Mouse (Mus musculus) forebrain, embryonic 16.5 days (tissue): ENCODE data around the gene Olfr288. TPM values are rescaled to one million over a fixed set of nuclear protein-coding genes. Genes with fewer than 3 reads are reported as not detected.

Experiments
- ATAC-seq: fragments of 200-750 bp; cut with Nextera tagmentation; 2 replicates; pipeline ENCODE4 v1.8.0; 2017; ENCODE audit warnings: mild to moderate bottlenecking, moderate library complexity
- H3K27ac ChIP-seq: fragments of 300-500 bp; sonication (generic); 2 replicates; pipeline ENCODE4 v1.5.1; 2014; ENCODE audit warnings: low read length, control low read depth
- H3K27me3 ChIP-seq: fragments of 300-500 bp; sonication (generic); replicated peaks from 2 replicates; pipeline ENCODE4 v1.6.1; 2014; ENCODE audit warnings: low read length; ENCODE audit not compliant: control insufficient read depth, insufficient read depth
- H3K36me3 ChIP-seq: fragments of 300-500 bp; sonication (generic); 2 replicates; pipeline ENCODE4 v1.6.1; 2014; ENCODE audit not compliant: control insufficient read depth, insufficient read depth
- H3K4me1 ChIP-seq: fragments of 300-500 bp; sonication (generic); replicated peaks from 2 replicates; pipeline ENCODE4 v1.6.1; 2014; ENCODE audit warnings: low read length; ENCODE audit not compliant: control insufficient read depth, insufficient read depth
- H3K4me2 ChIP-seq: fragments of 300-500 bp; sonication (generic); 2 replicates; pipeline ENCODE4 v1.6.1; 2014; ENCODE audit warnings: mild to moderate bottlenecking, low read length, control low read depth
- H3K4me3 ChIP-seq: fragments of 300-500 bp; sonication (generic); replicated peaks from 2 replicates; pipeline ENCODE4 v1.5.1; 2014; ENCODE audit warnings: mild to moderate bottlenecking, low read length, control low read depth
- H3K9ac ChIP-seq: fragments of 300-500 bp; sonication (generic); replicated peaks from 2 replicates; pipeline ENCODE4 v1.6.1; 2014; ENCODE audit warnings: low read depth, low read length, control low read depth
- H3K9me3 ChIP-seq: fragments of 300-500 bp; sonication (generic); 2 replicates; pipeline ENCODE4 v1.6.1; 2016; ENCODE audit warnings: low read length; ENCODE audit not compliant: control insufficient read depth
- WGBS: fragments of 180-500 bp; shearing (Covaris S2); extraction: QIAGEN DNeasy Blood & Tissue Kit; methylation state at CpG from one replicate; pipeline ENCODE4 v1.1.7; 2014; 5-methylcytosine and 5-hydroxymethylcytosine counted together
- polyA plus RNA-seq: library from polyadenylated mRNA; unstranded; fragments of >200 nt; fragmentation: Nextera tagmentation; extraction: Ambion mirVana; gene quantifications from 2 replicates; pipeline ENCODE4 v1.2.1, GENCODE M21; 2015

Gene Olfr288
- polyA plus RNA-seq, result not detected in 2 replicates

DNA sequence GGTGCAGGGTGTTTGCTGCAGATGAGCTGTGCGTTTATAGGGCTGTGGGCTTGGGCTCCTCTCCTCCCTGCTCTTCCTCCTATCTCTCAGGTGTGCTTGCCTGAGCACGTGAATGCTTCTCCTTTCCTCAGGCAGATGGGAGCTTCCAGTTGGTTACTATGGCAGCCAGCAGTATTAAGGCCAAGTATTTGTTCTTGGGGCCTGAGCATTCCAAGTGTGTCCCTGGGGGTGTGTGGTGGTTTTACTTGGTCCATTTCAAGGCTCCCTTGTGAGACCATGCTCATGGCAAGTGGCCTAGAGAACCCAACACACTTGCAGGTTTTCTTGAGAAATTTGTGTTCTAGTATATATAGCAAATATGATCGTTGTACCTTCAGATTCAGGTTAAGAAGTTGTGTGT lies at the start of gene Olfr288:
Gene Olfr288 (minus strand): TSS at position 101 of the 400 bp plus-strand sequence.
- no peak within 1 kb of the TSS for H3K9ac ChIP-seq
- no peak for ATAC-seq
- no peak within 1 kb of the TSS for H3K27ac ChIP-seq
- H3K27me3 ChIP-seq, result no peaks in the 10 kb centered on the region
- H3K4me3 ChIP-seq, result no peak within 1 kb of the TSS
- no peaks in the 10 kb centered on the region for H3K36me3 ChIP-seq
- H3K4me1 ChIP-seq, result no peaks in the 10 kb centered on the region
- H3K4me2 ChIP-seq, result no peak within 1 kb of the TSS
- WGBS, result 69% methylated on average over 3 of the region's 3 CpGs
- H3K9me3 ChIP-seq, result no peaks in the 10 kb centered on the region

- no peaks in the 10 kb centered on the region for H3K9me3 ChIP-seq
- no peak overlapping the region for H3K9ac ChIP-seq
- H3K36me3 ChIP-seq, result no peaks in the 10 kb centered on the region
- H3K4me1 ChIP-seq, result no peaks in the 10 kb centered on the region
- no peak overlapping the region for H3K27ac ChIP-seq
- H3K4me2 ChIP-seq, result no peak overlapping the region
- no peak for ATAC-seq
- H3K4me3 ChIP-seq, result no peak overlapping the region
- no peaks in the 10 kb centered on the region; the same call in 1 of the 2 replicates for H3K27me3 ChIP-seq
- WGBS, result 87% methylated on average over 4 of the region's 4 CpGs
These were observed 40.1 kb upstream of the Olfr288 start for GRCm38 (mm10) chr15:98235442-98235841.

DNA sequence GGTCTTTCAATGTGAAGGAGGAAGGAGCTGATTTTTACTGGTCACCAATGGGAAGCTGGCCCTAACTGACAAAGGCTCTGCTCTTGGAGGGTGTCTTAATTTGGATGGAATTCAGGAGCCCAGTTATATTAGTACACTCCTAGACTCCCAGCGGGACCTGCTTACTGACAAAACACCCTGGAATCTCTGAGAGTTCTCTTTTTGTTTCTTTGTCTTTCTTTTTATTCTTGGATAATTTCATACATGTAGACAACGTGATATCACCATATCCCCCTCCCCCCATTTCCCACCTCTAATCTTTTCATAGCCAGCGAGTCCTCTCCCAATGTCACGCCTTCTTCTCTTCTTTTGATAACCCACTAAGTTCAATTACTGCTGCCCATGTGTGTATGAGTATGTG lies 39.0 kb upstream of the Olfr288 start, which contains the start of gene Olfr286:
Gene Olfr286 (minus strand): TSS at position 101 of the 400 bp plus-strand sequence.
- no peak within 1 kb of the TSS for H3K4me3 ChIP-seq
- ATAC-seq, result no peak
- no peaks in the 10 kb centered on the region for H3K4me1 ChIP-seq
- no peak within 1 kb of the TSS for H3K27ac ChIP-seq
- no peaks in the 10 kb centered on the region for H3K9me3 ChIP-seq
- no peak within 1 kb of the TSS for H3K9ac ChIP-seq
- 85% methylated on average over 4 of the region's 4 CpGs for WGBS
- H3K4me2 ChIP-seq, result no peak within 1 kb of the TSS
- H3K27me3 ChIP-seq, result no peaks in the 10 kb centered on the region; the same call in 1 of the 2 replicates
- no peaks in the 10 kb centered on the region for H3K36me3 ChIP-seq

DNA sequence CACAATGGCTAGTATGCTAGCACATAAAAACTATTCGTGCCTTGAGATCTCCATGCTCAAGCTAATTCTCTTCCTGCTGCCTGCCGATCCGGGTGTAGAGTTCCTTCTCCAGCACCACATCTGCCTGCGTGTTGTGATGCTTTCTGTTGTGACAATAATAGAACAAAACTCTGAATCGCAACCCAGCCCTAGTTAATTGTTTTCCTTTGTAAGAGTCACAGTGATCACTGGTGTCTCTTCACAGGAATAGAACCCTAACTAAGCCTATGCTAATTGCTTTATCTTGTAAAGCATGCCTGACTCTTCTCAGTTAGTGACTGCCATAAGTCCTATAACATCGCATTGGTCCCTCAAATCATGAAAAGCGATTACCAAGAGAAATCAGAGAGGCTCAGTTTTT lies 30.8 kb upstream of the Olfr288 start:
- no peak for ATAC-seq
- Histone ChIP-seq H3K36me3 (no peaks in the 10 kb centered on the region), H3K27me3 (no peaks in the 10 kb centered on the region), H3K9me3 (no peaks in the 10 kb centered on the region), H3K27ac (no peak overlapping the region), H3K4me1 (no peaks in the 10 kb centered on the region), H3K9ac (no peak overlapping the region), H3K4me2 (no peak overlapping the region), H3K4me3 (no peak overlapping the region)
- WGBS, result 68% methylated on average over 7 of the region's 7 CpGs

GRCm38 (mm10) chr15:98225610-98226009 lies 30.3 kb upstream of the Olfr288 start:
- Histone ChIP-seq H3K4me2 (no peak overlapping the region), H3K36me3 (no peaks in the 10 kb centered on the region), H3K9ac (no peak overlapping the region), H3K4me3 (no peak overlapping the region), H3K27ac (no peak overlapping the region), H3K9me3 (no peaks in the 10 kb centered on the region), H3K4me1 (no peaks in the 10 kb centered on the region), H3K27me3 (no peaks in the 10 kb centered on the region)
- WGBS, result 40% methylated on average over 16 of the region's 16 CpGs
- no peak for ATAC-seq

GRCm38 (mm10) chr15:98222377-98222776 lies 27.0 kb upstream of the Olfr288 start:
- H3K4me2 ChIP-seq, result no peak overlapping the region
- ATAC-seq, result no peak
- H3K9ac ChIP-seq, result no peak overlapping the region
- no peaks in the 10 kb centered on the region for H3K9me3 ChIP-seq
- H3K4me3 ChIP-seq, result no peak overlapping the region
- H3K4me1 ChIP-seq, result no peaks in the 10 kb centered on the region
- no peaks in the 10 kb centered on the region for H3K36me3 ChIP-seq
- no peak overlapping the region for H3K27ac ChIP-seq
- no peaks in the 10 kb centered on the region for H3K27me3 ChIP-seq

- 69% methylated on average over 4 of the region's 4 CpGs for WGBS
- no peak within 1 kb of the TSS for H3K4me2 ChIP-seq
- H3K4me3 ChIP-seq, result no peak within 1 kb of the TSS
- no peak within 1 kb of the TSS for H3K27ac ChIP-seq
- H3K4me1 ChIP-seq, result no peaks in the 10 kb centered on the region
- no peaks in the 10 kb centered on the region for H3K27me3 ChIP-seq
- no peaks in the 10 kb centered on the region for H3K9me3 ChIP-seq
- no peak for ATAC-seq
- no peak within 1 kb of the TSS for H3K9ac ChIP-seq
- H3K36me3 ChIP-seq, result no peaks in the 10 kb centered on the region
These were observed 25.5 kb upstream of the Olfr288 start, which contains the start of the genes Gm44579 and Olfr287 for GRCm38 (mm10) chr15:98220877-98221276. TSS of gene Gm44579 (minus strand) at chr15:98220977. TSS of gene Olfr287 (minus strand) at chr15:98221056.

DNA sequence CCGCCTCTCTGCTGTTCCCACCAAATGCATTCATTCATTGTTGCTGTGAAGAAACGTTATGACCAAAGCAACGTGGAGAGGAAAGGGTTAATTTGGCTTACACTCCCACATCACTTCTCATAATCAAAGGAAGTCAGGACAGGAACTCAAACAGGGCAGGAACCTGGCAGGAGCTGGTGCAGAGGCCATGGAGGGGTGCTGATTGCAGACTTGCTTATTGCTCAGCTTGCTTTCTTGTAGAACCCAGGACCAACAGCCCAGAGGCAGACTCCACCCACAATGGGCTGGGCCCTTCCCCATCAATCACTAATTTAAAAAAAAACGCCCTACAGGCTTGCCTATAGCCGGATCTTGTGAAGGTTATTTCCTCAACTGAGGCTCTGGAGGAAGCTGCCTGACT lies 18.8 kb upstream of the Olfr288 start:
- no peaks in the 10 kb centered on the region for H3K27me3 ChIP-seq
- no peak overlapping the region for H3K4me2 ChIP-seq
- H3K36me3 ChIP-seq, result no peaks in the 10 kb centered on the region
- no peak for ATAC-seq
- H3K4me3 ChIP-seq, result no peak overlapping the region
- no peaks in the 10 kb centered on the region for H3K4me1 ChIP-seq
- H3K27ac ChIP-seq, result no peak overlapping the region
- H3K9ac ChIP-seq, result no peak overlapping the region
- 82% methylated on average over 5 of the region's 5 CpGs for WGBS
- no peaks in the 10 kb centered on the region for H3K9me3 ChIP-seq

- ATAC-seq, result no peak
- H3K4me1 ChIP-seq, result no peaks in the 10 kb centered on the region
- WGBS, result 77% methylated on average over 5 of the region's 5 CpGs
These were observed 18.1 kb upstream of the Olfr288 start for GRCm38 (mm10) chr15:98213336-98213870.

DNA sequence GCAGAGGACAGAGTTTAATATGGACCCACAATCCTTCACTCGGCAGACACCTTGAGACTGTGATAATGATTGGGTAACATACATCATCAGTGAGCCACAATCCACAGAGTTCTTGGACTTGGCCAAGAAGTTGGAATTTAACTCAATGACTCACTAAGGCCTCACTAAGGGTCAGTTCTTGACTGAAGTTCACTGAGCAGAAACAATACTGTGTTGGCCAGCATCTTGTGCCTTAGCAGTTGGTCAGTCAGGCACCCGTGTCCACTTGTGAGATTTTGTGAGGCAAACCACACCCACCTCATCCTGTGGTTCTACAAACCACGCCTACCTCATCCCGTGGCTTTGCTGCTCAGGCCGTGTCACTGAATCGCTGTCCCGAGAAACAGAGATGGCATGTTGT lies 14.3 kb upstream of the Olfr288 start:
- no peak overlapping the region for H3K4me2 ChIP-seq
- no peaks in the 10 kb centered on the region for H3K27me3 ChIP-seq
- no peak overlapping the region for H3K9ac ChIP-seq
- H3K4me3 ChIP-seq, result no peak overlapping the region
- no peak overlapping the region for H3K27ac ChIP-seq
- 89% methylated on average over 7 of the region's 7 CpGs for WGBS
- no peak for ATAC-seq
- H3K36me3 ChIP-seq, result no peaks in the 10 kb centered on the region
- H3K4me1 ChIP-seq, result no peaks in the 10 kb centered on the region
- H3K9me3 ChIP-seq, result no peaks in the 10 kb centered on the region

More at GRCm38 (mm10) chr15:98213336-98213870, 18.1 kb upstream of the Olfr288 start:
- no peaks in the 10 kb centered on the region for H3K36me3 ChIP-seq
- no peak overlapping the region for H3K9ac ChIP-seq
- H3K4me2 ChIP-seq, result no peak overlapping the region
- no peak overlapping the region for H3K27ac ChIP-seq
- no peaks in the 10 kb centered on the region for H3K9me3 ChIP-seq
- no peak overlapping the region for H3K4me3 ChIP-seq
- H3K27me3 ChIP-seq, result no peaks in the 10 kb centered on the region
